Mouse (Mus musculus) gastrocnemius, adult 2 months (tissue): ENCODE data around the gene Fem1b. TPM values are rescaled to one million over a fixed set of nuclear protein-coding genes. Genes with fewer than 3 reads are reported as not detected.

Source experiments
- DNase-seq: peaks from one replicate; pipeline ENCODE4 v3.0.0; 2022
- H3K27ac ChIP-seq: fragments of 200-600 bp; 2 replicates; pipeline ENCODE4 v1.8.1; 2022; ENCODE audit warnings: mild to moderate bottlenecking
- H3K4me3 ChIP-seq: fragments of 200-600 bp; 2 replicates; pipeline ENCODE4 v1.8.1; 2022; ENCODE audit warnings: mild to moderate bottlenecking, moderate library complexity
- CTCF ChIP-seq: fragments of 200-600 bp; IDR thresholded peaks from 2 replicates; pipeline ENCODE4 v1.8.1; 2022; ENCODE audit warnings: antibody characterized with exemption, mild to moderate bottlenecking, moderate library complexity
- intact Hi-C: fragments of 180-260 bp; cut with DNase I; formaldehyde crosslinking; loops from one replicate; pipeline ENCODE4 v1.15.1; 2025
- total RNA-seq, 2 experiments: library from RNA; stranded (reverse); gene quantifications; 2 replicates each; pipeline ENCODE4 v1.2.3; 2021

Fem1b gene
- total RNA-seq, 2 experiments from 2014 or later: 13.6 to 15.8 TPM

DNA sequence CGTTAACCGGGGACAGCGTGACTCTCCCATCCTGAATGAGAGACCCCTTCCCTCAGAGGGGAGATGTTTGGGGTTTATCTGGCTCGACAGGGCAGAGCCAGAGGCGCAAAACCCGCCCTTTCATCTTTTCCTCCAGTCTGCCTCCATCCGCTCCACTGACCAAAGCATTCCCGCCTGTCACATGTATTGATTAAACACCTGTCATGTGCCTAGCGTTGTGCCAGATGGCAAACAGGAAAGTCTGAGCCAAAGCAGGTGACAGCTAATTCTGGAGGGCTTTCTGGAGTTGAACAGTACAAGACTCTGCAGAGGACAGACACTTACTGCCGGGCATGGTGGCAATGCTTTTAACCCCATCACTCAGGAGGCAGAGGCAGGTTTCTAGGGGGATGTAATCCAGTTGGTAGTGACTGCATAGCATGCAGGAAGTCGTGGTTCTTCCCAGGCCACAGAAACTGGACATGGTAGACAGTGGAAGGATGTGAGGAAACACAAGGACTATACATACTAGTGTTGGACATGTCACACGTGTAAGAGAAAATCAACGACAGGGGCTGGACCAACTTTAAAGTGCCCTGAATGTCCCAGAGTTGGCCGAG is 27.5 kb upstream of the Fem1b start:
- H3K27ac ChIP-seq: peak overlapping the region; percentile 91
- intact Hi-C loops: no loop called here
- DNase-seq: no peak
- TF ChIP-seq CTCF: no peak
- H3K4me3 ChIP-seq: peak overlapping the region; percentile 95

DNA sequence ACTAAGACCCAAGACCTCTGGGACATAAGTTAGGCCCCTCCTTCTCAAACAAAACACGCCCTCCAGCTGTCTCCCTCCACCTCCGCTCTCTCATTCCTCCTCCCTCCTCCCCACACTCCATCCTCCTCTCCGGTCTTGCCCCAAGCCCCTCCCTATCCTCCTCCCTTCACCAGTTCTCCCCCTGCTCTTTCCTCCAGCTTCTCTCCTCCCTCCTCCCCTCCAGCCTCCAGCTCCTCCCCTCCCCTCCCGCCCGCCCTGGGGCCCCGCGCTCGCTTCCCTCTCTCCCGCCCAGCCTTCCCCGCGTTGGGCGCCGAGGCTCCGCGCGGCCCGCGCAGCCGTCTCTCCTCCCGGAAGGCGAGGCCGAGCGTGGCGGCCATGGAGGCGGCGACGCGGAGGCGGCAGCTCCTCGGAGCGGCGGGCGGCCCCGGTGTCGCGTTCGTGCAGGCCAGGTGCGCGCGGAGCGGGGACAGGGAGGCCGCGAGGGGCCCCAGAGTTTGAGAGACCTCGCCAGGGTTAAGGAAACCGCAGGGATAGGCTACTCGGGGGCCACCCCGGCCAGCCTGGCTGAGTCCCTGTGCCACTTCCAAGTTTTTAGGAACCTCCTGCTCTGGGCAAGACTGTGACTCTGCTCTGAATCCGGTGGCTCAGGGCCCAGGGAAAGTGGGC is 26.9 kb upstream of the Fem1b start, which contains the start of gene Cln6:
Gene Cln6, plus strand, starts transcription at position 280 of the 666 bp plus-strand sequence.
- Histone ChIP-seq H3K27ac (peak within 1 kb of the TSS; percentile 91), H3K4me3 (peak within 1 kb of the TSS; percentile 95)
- DNase-seq: peak; percentile 83
- intact Hi-C loops: no loop called here
- no peak for TF ChIP-seq CTCF

DNA sequence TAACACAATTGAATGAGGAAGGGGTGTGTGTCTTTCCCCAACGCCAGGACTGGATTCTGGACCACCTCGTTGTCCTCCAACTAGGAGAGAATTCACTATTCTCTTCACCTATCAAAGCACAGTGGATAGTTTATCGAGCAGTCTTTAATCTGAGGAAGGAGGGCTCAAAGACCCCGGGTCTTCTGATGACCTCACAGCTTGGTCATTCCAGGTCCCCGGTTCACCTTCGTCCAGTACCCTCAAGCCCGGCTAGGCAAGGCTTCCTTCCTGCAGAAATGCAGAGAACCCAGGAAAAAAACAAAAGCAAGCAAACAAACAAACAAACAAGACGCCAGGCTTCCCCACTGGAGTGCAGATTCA is 26.4 kb upstream of the Fem1b start:
- H3K27ac ChIP-seq: peak overlapping the region; percentile 91
- H3K4me3 ChIP-seq: peak overlapping the region; percentile 95
- TF ChIP-seq CTCF: no peak
- DNase-seq: no peak
- intact Hi-C loops: no loop called here

DNA sequence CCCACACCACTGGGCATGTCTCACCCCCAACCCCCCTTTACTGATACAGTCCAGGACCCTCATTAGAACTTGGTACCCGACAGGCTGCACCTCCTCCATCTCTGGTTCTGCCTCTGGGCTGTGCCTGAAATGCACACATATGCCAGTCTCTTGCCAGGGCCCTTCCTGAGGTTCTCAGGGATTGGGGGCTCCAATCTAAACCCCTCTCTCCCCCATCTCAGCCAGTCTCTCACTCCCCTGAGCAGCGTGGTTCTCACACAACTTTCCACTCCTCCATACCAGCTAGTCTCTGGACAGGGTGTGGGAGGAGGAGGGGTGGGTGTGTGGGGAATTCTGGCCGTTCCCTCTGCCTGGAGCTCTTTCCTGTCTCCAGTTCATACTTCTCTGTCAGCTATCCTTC is 25.9 kb upstream of the Fem1b start:
- Histone ChIP-seq H3K27ac (peak overlapping the region; percentile 91), H3K4me3 (no peak overlapping the region; the same call in 1 of the 2 replicates)
- no peak for TF ChIP-seq CTCF
- no peak for DNase-seq
- intact Hi-C loops: no loop called here

DNA sequence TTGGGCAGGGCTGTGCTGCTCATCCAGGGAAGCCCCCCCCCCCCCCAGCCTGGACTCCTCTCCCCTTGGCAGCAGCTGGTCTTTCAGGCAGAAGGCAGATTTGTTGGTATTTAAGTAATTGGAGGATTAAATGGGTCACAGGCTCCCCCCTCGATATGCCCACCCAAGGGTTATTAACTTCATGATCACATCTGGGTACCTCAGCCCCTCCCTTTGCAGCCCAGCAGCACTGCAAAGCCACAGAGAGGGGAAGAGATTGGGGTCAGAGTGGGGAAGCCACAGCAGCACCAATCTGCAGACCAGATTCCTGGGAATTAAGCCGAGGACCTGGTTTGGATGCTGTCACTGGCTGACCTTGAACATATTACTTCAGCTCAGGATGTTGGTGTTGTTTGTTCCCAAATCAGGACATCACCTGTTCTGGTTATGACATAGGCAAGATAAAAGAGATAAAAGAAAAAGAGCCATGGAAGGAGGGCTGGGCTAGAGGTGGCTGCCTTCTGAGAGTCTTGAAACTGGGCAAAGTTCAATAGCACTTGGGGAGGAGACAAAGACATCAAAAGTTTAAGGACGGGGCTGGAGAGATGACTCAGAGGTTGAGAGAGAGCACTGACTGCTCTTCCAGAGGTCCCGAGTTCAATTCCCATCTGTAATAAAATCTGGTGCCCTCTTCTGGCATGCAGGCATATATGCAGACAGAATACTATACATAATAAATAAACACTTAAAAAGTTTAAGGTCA is 24.1 kb upstream of the Fem1b start:
- TF ChIP-seq CTCF: no peak
- Histone ChIP-seq H3K4me3 (no peak overlapping the region), H3K27ac (no peak overlapping the region)
- DNase-seq: no peak
- intact Hi-C loops: no loop called here

DNA sequence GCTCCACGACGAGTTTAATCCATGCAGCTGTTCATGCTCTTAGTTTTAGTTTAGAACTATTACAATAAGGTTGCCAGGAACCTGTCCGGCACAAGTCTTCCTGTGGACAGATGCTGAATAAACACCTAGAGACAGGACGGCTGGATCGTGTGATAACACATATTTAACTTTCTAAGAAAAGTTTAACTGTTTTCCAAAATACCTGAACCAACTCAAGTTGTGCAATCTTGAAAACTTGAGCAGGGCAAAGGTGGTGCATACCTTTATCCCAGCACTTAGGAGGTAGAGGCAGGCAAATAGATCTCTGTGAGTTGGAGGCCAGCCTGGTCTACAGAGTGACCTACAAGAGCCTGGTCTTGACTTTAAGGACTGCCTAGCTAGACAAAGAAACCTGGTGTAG is 23.2 kb upstream of the Fem1b start:
- TF ChIP-seq CTCF: no peak
- no peak for DNase-seq
- no peak overlapping the region for H3K27ac ChIP-seq
- intact Hi-C loops: no loop called here
- no peak overlapping the region for H3K4me3 ChIP-seq

DNA sequence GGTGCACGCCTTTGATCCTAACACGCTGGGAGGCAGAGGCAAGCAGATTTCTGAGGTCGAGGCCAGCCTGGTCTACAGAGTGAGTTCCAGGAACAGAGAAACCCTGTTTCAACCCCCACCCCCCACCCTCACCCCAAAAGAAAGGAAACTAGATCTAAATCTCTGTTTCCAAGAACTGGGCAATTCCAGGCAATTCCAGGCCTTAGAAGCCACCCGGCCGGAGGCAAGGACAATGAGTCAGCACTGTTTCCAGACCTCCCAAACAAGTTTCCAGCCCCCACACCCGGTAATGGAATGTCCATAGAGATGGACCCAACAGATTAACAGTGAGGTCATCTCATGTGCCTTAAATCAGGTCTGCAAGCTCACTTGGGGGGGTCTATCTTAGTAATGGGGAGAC is 18.1 kb upstream of the Fem1b start:
- H3K4me3 ChIP-seq: no peak overlapping the region
- intact Hi-C loops: loop anchor here (2.0 kb wide), 1 partner anchor 17 kb away; no protein-coding TSS in a partner anchor
- no peak overlapping the region for H3K27ac ChIP-seq
- TF ChIP-seq CTCF: no peak
- no peak for DNase-seq

DNA sequence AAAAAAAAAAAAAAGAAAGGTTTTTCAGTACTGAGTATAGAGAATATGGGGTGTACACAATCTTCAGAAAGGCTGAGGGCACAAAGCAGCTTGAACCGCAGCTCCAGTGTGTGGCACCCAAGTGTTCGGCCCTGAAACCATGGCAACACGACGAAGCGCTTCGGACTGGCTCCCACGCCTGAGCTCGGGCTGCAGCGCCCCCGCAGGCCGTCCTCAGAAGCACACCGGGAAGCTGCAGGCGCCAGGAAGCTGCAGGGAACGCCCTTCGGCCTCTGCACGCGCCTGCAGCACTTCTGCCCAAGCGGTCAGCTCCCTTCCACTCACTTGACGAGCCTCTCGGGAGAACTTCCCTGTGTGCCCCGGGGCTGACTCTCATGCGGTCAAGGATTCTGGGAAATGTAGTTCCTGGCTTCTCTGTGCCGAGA is 16.9 kb upstream of the Fem1b start:
- H3K4me3 ChIP-seq: peak overlapping the region; percentile 68
- peak; percentile 97 for DNase-seq
- peak; percentile 94; the same call in 1 of the 2 replicates for TF ChIP-seq CTCF
- peak overlapping the region; percentile 76 for H3K27ac ChIP-seq
- intact Hi-C loops: loop anchor here (2.0 kb wide), 1 partner anchor 16 kb away; no protein-coding TSS in a partner anchor

DNA sequence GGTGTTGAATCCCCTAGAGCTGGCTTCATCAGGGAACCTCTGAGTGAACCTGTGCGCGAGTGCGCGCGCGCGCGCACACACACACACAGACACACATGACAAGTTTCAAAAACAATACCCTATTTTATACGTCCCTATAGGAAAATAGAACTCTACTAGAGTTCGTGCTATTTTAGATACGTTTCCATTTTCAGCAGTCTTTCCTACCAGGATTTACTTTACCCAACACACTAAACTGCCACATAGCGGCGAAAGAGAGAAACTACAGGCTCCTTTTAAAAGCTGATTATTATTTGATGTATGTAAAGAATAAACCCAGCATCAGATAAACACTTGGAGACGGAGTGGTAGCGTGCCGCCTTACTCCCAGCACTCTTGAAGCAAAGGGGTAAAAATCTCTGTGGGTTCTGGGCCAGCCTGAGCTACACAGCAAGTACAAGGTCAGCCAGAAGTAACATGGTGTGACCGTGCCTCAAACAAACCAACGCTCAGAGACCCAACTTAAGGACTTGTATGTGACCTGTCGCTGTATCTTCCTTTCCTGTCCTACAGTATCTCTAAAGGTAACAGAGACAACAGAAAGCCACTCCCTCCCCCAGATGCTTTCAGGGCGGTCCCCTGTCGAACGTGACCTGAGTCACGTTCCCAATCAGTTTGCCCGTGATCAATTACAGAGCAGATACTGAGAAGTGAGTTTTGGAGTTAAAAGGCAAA is 16.4 kb upstream of the Fem1b start:
- peak; percentile 70 for TF ChIP-seq CTCF
- intact Hi-C loops: loop anchor here (2.0 kb wide), 1 partner anchor 15 kb away; no protein-coding TSS in a partner anchor
- no peak for DNase-seq
- H3K27ac ChIP-seq: peak overlapping the region; percentile 76
- H3K4me3 ChIP-seq: peak overlapping the region; percentile 68

DNA sequence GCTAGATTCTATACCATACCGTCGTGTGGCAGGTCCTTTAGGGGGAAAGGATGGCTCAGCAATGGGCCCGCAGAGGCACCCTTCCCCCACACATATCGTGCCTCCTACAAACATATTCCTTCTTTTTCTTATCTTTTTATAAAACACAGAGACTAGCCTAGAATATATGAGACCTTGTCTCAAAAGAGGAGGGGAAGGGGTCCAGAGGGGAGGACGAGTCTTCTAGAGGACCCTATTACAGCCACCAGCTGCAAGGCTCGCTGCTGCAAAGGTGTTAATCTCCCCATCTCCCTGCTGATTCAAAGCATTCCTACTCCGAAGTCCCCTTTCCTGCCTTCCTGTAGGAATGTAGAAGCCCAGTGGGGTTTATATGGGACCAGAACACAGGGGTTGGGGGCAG is 14.7 kb upstream of the Fem1b start:
- Histone ChIP-seq H3K27ac (no peak overlapping the region), H3K4me3 (no peak overlapping the region)
- no peak for TF ChIP-seq CTCF
- intact Hi-C loops: no loop called here
- no peak for DNase-seq

DNA sequence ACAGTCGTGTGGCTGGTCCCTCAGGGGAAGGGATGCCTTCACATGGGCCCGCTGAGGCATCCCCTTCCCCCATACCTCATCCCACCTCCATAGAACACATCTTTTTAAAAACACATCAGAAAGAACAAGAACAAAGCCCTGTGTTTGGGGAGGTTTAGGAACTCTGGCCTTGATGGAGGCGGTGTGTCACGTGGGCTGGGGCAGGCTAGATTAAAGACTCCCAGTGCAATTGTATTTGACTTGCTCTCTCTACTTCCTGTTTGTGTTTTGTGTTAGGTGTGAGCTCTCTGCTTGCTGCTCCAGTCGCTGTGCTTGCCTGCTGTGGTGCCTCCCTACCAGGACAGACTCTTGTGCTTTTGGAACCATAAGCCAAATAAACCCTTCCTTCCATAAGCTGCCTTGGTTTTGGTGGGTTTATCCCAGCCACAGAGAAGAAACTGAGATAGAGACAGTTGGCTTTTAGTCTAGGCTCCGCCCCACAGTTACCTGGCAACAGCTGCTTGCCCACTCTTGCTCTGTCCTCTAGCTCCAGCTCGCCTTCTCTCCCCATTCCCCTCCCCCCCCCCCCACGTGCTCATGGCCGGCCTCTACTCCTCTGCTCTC is 14.2 kb upstream of the Fem1b start:
- H3K27ac ChIP-seq: no peak overlapping the region
- DNase-seq: no peak
- H3K4me3 ChIP-seq: no peak overlapping the region
- TF ChIP-seq CTCF: no peak
- intact Hi-C loops: no loop called here

DNA sequence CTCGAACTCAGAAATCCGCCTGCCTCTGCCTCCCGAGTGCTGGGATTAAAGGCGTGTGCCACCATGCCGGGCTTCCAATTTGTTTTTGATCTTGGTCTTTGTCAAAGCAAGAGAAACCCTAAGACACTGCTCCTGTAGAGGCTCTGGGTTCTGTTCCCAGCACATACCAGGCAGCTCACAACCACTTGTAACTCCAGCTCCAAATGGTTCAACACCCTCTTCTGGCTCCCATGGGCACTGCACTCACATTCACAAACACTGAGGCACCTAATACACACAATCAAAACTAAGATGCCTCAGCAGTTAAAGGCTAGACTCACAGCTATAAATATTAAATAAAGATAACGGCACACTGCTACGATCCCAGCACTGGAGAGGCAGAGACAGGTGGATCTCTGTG is 10.1 kb upstream of the Fem1b start:
- H3K4me3 ChIP-seq: no peak overlapping the region
- intact Hi-C loops: no loop called here

More for the DNA sequence above, 10.1 kb upstream of the Fem1b start:
- TF ChIP-seq CTCF: no peak
- DNase-seq: no peak
- H3K27ac ChIP-seq: no peak overlapping the region
